In genomic region chr12:84771981-84772520, GRCm38 (mm10) we compare ENCODE assay signal across 8 mouse cellular contexts. TPM values are rescaled to one million over a fixed set of nuclear protein-coding genes. Genes with fewer than 3 reads are reported as not detected.
DNase-seq lines count a peak whose midpoint lies in the region; ATAC-seq and TF ChIP-seq lines count a peak whose summit lies in the region.

No protein-coding gene starts in this region.

- H3K9me3 ChIP-seq in heart, embryonic 10.5 days = no peaks in the 10 kb centered on the region
- no peaks in the 10 kb centered on the region for H3K9me3 ChIP-seq in ES-E14 (ENCODE audit: control insufficient read depth, insufficient read depth, low read depth, low read length)
- H3K9me3 ChIP-seq in forebrain, postnatal 0 days (ENCODE audit: low read length) = no peaks in the 10 kb centered on the region
- no peaks in the 10 kb centered on the region for H3K9me3 ChIP-seq in midbrain, embryonic 10.5 days (replicated peaks)

- TF ChIP-seq CTCF in forebrain, postnatal 0 days (IDR thresholded peaks at IDR 0.05; ENCODE audit: low read depth) = no peak

- in situ Hi-C loops in ES-E14 (cut with MboI; ENCODE audit: low sequenced_read_pairs in 2 of 2, unreplicated experiment in 2 of 2) = no loop called here

- H3K4me1 ChIP-seq in heart, embryonic 10.5 days = peaks cover 16% of the 10 kb centered on the region
- H3K4me1 ChIP-seq in ES-E14 (ENCODE audit: control insufficient read depth in 2 of 2, insufficient read depth in 2 of 2, low read length in 2 of 2, poor library complexity in 1 of 2) = peaks cover 2 to 7% of the 10 kb centered on the region in 2 experiments; a peak in 2 of 4 replicates
- peaks cover 14% of the 10 kb centered on the region for H3K4me1 ChIP-seq in forebrain, postnatal 0 days (ENCODE audit: insufficient read depth)
- H3K4me1 ChIP-seq in midbrain, embryonic 10.5 days = peaks cover 48% of the 10 kb centered on the region

- no peak for DNase-seq in heart, embryonic 10.5 days (ENCODE audit: low spot score)
- DNase-seq in heart, postnatal 25 days (ENCODE audit: low spot score) = no peak
- no peak for DNase-seq in ES-E14 (ENCODE audit: low read depth, low spot score)
- DNase-seq in forebrain, postnatal 0 days = peak; percentile 31
- DNase-seq in midbrain, embryonic 10.5 days (ENCODE audit: low spot score) = peak; percentile 44
- no peak for DNase-seq in left cerebral cortex, postnatal 14 days (ENCODE audit: low spot score in 2 of 2)
- DNase-seq in frontal cortex, postnatal 36 days (ENCODE audit: low spot score in 2 of 2) = no peak
- no peak for DNase-seq in thymus, postnatal 25 days

- H3K27me3 ChIP-seq in heart, embryonic 10.5 days (ENCODE audit: insufficient read depth, poor library complexity, severe bottlenecking) = no peaks in the 10 kb centered on the region
- H3K27me3 ChIP-seq in forebrain, postnatal 0 days (ENCODE audit: insufficient read depth, low read length) = no peaks in the 10 kb centered on the region
- no peaks in the 10 kb centered on the region for H3K27me3 ChIP-seq in midbrain, embryonic 10.5 days (ENCODE audit: low read depth, poor library complexity, severe bottlenecking)

- WGBS in heart, embryonic 10.5 days = 6% methylated on average over 10 of the region's 10 CpGs
- 2% methylated on average over 10 of the region's 10 CpGs for WGBS in forebrain, postnatal 0 days
- WGBS in midbrain, embryonic 10.5 days = 8% methylated on average over 10 of the region's 10 CpGs

- intact Hi-C loops in heart, postnatal 25 days (cut with DNase I) = no loop called here
- intact Hi-C loops in left cerebral cortex, postnatal 14 days (cut with DNase I) = no loop called here

- peak overlapping the region; percentile 87 for H3K4me2 ChIP-seq in forebrain, postnatal 0 days (ENCODE audit: low read depth)

- H3K9ac ChIP-seq in ES-E14 (ENCODE audit: insufficient read depth, low read depth, low read length, poor library complexity, severe bottlenecking) = peak overlapping the region; percentile 95
- H3K9ac ChIP-seq in forebrain, postnatal 0 days = peak overlapping the region; percentile 66

- peak overlapping the region; percentile 95 for H3K27ac ChIP-seq in heart, embryonic 10.5 days
- H3K27ac ChIP-seq in ES-E14 (ENCODE audit: insufficient read depth, low read depth, low read length, poor library complexity, severe bottlenecking) = no peak overlapping the region
- H3K27ac ChIP-seq in forebrain, postnatal 0 days (ENCODE audit: low read depth, low read length) = peak overlapping the region; percentile 80
- H3K27ac ChIP-seq in midbrain, embryonic 10.5 days (replicated peaks) = peak overlapping the region; percentile 94

- peaks cover 16% of the 10 kb centered on the region; the same call in 1 of the 2 replicates for H3K36me3 ChIP-seq in heart, embryonic 10.5 days
- H3K36me3 ChIP-seq in ES-E14 (ENCODE audit: control insufficient read depth, insufficient read depth, low read length, poor library complexity, severe bottlenecking) = peaks cover 3% of the 10 kb centered on the region
- H3K36me3 ChIP-seq in forebrain, postnatal 0 days (ENCODE audit: insufficient read depth) = no peaks in the 10 kb centered on the region
- peaks cover 49% of the 10 kb centered on the region for H3K36me3 ChIP-seq in midbrain, embryonic 10.5 days

- no peak for ATAC-seq in forebrain, postnatal 0 days

- peak overlapping the region; percentile 75 for H3K4me3 ChIP-seq in heart, embryonic 10.5 days
- peak overlapping the region; percentile 87 to 94 for H3K4me3 ChIP-seq in ES-E14 (ENCODE audit: insufficient read depth in 1 of 2, low read depth in 1 of 2, low read length in 2 of 2, poor library complexity in 1 of 2, severe bottlenecking in 1 of 2)
- peak overlapping the region; percentile 73 for H3K4me3 ChIP-seq in forebrain, postnatal 0 days (ENCODE audit: low read depth, low read length)
- H3K4me3 ChIP-seq in midbrain, embryonic 10.5 days = peak overlapping the region; percentile 83

TF ChIP-seq in ES-E14, 5 proteins besides CTCF, POLR2A, EP300 and RAD21:
- TF ChIP-seq MAFK (IDR thresholded peaks at IDR 0.05; ENCODE audit: insufficient read depth, low read depth, low read length) (no peak), HCFC1 (IDR thresholded peaks at IDR 0.05; ENCODE audit: borderline replicate concordance, insufficient read depth, low read length) (no peak), CHD2 (IDR thresholded peaks at IDR 0.05; ENCODE audit: low read depth, low read length) (no peak), ZNF384 (IDR thresholded peaks at IDR 0.05; ENCODE audit: low read depth, low read length) (no peak), ZC3H11A (IDR thresholded peaks at IDR 0.05; ENCODE audit: borderline replicate concordance, low read depth, low read length) (no peak)
TF ChIP-seq in ES-E14: peak in this region for 0.

RNA-seq across cellular contexts. Expression of gene Npc2, which starts 0.9 kb away (rescaled TPM):
- polyA plus RNA-seq in heart, embryonic 10.5 days (2016; fragmentation: Nextera tagmentation; extraction: Ambion mirVana) = 55.5 and 58.4 TPM in 2 replicates
- 10 to 100 TPM; 25.7 to 30.4 TPM for total RNA-seq in heart, postnatal 25 days (2021)
- 84.5 and 106 TPM in 2 replicates for total RNA-seq in ES-E14 (2012; rRNA removed)
- 42.5 and 49.8 TPM in 2 replicates for total RNA-seq in forebrain, postnatal 0 days (2014; rRNA removed)
- 56.1 and 64.2 TPM in 2 replicates for polyA plus RNA-seq in forebrain, postnatal 0 days (2015; fragmentation: Nextera tagmentation; extraction: Ambion mirVana)
- 82.7 and 93.0 TPM in 2 replicates for polyA plus RNA-seq in midbrain, embryonic 10.5 days (2016; fragmentation: Nextera tagmentation; extraction: Ambion mirVana)
- 10 to 100 TPM; 28.7 to 30.5 TPM for total RNA-seq in left cerebral cortex, postnatal 14 days (2021)

RNA-seq across cellular contexts. Expression of gene Isca2, which starts 1.0 kb away (rescaled TPM):
- polyA plus RNA-seq in heart, embryonic 10.5 days (2016; fragmentation: Nextera tagmentation; extraction: Ambion mirVana) = 142 and 145 TPM in 2 replicates
- 10 to 100 TPM; 80.0 to 84.7 TPM for total RNA-seq in heart, postnatal 25 days (2021)
- 35.4 and 36.5 TPM in 2 replicates for total RNA-seq in ES-E14 (2012; rRNA removed)
- 58.8 and 68.1 TPM in 2 replicates for total RNA-seq in forebrain, postnatal 0 days (2014; rRNA removed)
- polyA plus RNA-seq in forebrain, postnatal 0 days (2015; fragmentation: Nextera tagmentation; extraction: Ambion mirVana) = 112 and 114 TPM in 2 replicates
- polyA plus RNA-seq in midbrain, embryonic 10.5 days (2016; fragmentation: Nextera tagmentation; extraction: Ambion mirVana) = 162 and 190 TPM in 2 replicates
- total RNA-seq in left cerebral cortex, postnatal 14 days (2021) = 10 to 100 TPM; 55.3 to 61.8 TPM

Comparison
In these comparisons a context has a peak if more than half of its experiments do, and no peak if none do; other contexts are left out.
1. DNase-seq: peak in forebrain, postnatal 0 days (single experiment) and midbrain, embryonic 10.5 days (single experiment); none in heart, embryonic 10.5 days (single experiment), heart, postnatal 25 days (single experiment), ES-E14 (single experiment), left cerebral cortex, postnatal 14 days (0 of 2), frontal cortex, postnatal 36 days (0 of 2) and thymus, postnatal 25 days (single experiment).
2. Peak in every context shown above with its lines, with median percentiles within 50 percentile points of each other: H3K4me3 ChIP-seq.